Mouse (Mus musculus): ENCODE measurements around the gene Bahd1.
A peak's percentile ranks its signal among the peaks of the same experiment; 100 is the strongest.

Bahd1 gene

DNA sequence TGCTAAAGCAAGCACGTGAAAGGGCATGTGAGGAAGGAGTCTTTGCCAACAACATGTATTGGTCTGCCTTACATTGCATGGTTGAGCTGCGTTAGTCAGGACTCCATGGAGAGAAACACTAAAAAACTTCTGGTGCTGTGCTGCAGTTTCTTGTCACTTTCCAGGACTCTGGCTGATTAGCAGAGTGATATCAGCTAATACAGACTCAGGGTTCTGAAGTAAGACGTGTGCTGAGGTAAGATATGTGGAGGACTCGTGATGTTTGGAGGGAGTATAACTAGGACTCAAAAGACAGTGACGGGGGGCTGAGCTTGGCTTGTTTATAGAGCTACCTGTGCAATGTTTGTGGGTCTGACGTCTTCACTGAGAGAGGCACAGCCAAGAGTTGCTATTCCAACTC is 43.1 kb downstream of the Bahd1 start:
- DNase-seq = no peak

DNA sequence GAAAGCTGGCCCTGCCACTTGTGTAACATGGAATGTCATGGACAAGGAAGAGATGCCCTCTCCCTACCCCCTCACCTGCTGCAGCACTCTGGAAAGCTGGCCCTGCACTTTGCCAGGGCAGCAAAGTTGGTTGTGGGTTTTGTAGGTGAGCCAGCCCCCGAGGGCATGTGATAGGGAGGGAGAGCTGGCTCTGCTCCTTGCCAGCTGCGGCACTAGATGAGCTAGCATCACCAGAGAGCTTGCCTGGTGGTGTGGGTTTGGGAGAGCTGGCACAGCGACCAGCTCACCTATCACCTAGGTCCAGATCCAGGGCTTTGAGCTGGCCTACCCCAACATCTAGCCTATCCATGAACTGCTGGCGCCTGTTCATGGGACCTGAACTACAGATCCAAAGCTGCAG is 48.6 kb downstream of the Bahd1 start:
- no peak for DNase-seq

DNA sequence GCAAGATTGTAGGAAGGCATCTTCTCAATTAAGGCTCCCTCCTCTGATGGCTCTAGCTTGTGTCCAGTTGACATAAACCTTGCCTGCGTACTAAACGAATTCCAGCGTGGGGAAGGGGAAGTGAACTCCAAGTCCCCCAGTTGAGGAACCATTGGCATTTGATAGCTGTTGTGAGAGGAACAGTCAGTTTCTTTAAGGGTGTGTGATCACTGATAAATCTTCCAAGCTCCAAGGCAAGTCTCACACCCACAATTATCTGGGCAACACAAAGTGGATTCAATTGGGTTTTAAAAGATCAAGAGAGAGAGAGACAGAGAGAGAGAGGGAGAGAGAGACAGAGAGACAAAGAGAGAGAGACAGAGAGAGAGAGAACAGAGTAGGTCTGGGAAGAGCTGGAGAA is 49.5 kb downstream of the Bahd1 start:
- DNase-seq = no peak

DNA sequence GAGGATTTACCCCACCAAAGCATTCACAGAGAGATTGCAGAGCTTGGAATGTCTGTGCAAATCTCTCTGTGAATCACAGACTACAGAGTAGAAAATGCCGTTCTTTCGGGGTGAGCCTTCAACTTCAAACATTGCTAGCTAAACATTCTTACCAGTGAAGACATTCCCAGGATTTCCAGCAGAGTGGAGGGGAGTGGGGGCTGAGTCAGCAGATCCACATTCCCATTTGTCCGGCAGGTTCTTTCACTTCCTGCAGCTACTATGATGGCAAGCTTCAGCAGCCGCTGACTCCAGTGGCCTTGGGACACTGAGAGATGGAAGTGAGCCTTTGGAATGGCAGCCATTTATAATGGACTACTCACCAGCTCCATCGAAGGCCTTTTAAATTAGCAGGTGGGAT is 56.3 kb downstream of the Bahd1 start:
- no peak for DNase-seq

DNA sequence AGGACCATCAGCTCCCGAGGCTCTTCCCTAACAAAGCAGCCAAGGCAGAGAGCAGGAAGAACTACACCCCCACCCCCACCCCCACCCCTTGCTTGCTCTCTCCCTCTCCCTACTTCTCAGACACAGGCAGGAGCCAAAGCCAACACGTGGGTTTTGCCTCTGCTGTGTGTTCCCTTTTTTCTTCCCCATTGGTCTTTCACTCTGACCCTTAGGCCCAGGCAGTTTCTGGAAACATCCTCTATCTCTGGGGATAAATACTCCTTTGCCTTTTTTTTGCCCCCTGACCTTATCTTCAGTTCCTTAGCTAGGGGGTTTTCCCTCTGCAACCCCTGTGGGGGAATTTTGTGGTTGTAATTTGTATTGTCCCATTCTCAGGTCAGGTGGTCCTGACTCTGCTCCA is 59.5 kb downstream of the Bahd1 start:
- no peak for DNase-seq

DNA sequence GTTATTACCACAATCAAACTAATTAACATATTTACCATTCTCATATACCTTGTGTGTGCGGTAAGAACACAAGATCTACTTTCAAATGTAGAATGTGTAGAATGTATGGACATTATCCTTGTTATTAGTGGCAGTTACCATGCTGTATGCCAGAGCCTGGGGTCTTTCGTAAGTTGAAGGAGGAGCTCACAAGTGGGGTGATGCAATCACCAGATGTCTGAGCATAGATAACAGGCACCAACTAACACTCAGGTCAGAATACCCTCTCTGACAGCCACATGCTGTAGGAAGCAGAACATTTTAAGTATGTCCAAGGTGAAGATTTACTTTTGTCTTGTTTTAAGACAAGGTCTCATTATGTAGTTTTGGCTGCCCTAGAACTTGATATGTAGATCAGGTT is 60.2 kb downstream of the Bahd1 start:
- DNase-seq = no peak

DNA sequence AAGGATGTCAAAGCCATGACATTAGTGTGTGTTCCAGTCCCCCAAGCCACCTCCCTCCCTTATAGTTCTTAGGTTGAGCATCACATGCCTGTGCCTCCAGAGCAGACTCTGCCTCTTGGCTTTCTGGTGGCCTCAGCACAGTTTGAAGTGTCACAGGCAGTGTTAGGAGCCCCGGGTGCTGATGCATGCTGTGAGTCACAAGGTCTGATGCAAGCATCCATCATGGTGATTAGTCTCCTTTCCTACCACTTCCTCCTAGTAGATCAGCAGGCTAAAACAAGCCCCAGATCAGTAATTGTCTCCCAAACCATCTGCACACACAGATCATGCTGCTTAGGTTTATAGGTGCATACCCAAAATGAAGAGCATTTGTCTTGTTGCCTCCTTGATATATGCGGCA is 61.4 kb downstream of the Bahd1 start:
- no peak for DNase-seq

DNA sequence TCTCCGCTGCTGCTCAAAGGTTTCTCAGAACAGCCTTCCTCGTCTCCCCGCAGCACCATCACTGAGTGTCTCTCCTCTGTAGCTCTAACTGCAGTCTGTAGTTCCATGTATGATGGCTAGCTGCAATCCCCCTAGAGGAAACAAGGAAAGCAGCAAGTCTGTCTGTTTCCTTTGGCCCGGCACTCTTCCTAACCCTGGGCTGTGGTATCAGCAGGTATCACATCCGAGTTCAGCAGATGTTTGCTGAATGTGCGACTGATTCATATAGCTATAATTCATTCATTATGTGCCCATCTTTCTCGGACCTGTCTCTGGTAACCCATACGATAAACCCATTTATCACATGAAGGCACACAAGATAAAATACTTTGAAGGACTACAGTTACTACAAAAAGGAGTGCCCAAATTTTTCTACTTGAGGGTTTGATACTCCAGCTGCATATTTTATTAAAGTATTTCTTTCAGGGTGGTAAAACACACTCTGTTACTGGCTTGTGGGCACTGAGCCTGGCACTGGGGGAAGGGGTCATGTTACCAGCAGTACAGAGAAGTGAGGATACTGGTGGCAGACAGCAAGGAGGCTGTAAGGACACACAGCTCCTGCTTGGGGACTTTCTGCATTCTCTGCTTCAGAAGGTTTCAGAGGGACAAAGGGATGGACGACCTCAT is 63.0 kb downstream of the Bahd1 start:
- no peak for DNase-seq

DNA sequence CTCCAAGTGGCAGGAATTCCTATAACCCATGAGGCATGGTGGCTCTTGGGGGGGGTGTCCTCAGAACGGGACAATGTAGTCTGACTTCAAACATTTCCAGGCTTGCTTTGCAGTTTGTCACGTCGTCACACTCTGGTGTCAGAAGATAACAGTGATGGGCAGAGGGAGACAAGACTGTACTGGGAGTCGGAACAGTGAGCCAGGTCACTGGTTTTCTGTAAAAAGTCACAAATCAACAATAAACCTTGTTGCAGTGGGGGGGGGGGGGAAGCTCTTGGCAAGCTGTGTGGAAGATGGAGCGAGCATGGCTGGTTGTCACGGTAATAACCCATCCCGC is 63.5 kb downstream of the Bahd1 start:
- no peak for DNase-seq

DNA sequence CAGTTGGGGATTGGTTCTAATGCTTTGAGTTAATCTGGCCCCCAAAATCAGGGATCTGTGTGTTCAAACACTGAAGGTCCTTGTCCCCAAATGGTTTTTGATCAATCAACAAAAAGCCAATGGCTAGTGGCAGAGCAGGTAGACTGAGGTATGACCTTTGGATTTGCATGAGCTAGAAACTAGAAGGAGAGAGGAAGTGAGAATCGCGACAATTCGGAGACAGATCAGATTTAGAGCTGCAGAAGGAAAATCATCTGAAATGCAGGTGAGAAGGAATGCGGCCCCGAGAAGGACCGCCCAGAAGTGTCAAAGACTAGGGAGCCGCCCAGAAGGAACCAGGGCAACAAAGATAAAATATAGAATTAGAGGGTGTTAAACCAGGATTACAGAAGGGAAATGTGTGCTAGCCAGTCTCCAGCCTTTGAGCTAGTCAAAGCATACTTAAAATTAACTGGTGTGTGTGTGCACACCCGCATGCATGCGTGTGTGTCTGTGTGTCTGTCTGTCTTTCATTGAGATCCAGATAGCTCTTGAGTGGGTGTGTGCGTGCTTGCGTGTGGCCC is 69.5 kb downstream of the Bahd1 start:
- no peak for DNase-seq

DNA sequence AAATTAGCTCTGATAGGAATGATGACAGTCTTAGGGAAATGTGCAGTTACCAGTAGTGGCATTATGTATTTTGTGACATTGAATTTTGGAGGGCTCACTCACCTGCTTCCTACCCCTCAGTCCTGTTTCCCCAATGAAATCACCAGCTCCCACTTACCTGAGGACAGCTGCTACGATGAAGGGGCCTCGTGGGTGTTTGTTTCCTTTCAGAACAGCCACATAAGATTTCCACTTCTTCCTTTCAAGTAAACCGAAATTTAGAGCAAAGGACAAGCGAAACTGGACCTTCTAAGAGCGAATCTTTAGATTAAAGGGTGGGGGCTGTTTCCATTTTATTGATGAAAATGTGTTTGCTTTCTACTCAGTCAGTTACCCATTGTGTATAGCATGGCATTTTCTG is 71.9 kb downstream of the Bahd1 start:
- no peak for DNase-seq

DNA sequence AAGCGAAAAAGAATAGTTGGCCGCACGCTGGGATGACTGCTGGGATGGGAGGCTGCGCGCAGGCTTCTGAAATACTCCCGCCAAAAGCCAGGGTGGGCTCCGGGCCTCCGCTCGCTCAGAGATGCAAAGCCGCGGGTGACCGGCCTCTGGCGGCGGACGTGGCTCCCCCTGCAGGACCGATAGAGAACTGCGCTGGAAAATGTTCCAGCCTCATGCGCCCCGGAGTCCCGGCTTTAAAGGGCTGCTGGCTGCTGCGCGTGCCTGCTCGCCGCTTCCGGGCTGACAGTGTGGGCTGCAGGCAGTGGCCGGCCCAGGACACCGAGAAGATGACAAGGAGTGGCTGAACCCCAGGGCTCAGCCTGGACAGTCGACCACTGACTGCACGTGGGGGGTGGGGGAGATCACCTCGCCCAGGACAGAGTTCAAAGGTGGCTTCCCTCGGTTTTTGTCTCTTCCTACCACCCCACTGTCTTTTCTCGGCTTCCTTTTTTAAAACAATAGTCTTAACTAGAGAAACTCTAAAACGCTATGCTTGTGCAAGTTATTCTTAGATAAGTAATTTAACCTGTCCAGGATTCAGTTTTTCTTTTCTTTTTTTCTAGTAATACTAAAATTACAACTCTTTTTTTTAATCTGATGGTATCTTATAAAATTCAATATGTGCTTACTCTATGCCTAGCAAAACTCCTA is 72.7 kb downstream of the Bahd1 start:
- DNase-seq = peak; percentile 91

All from retina, postnatal 1 day (tissue).